Mouse (Mus musculus) adrenal gland, postnatal 10 days (tissue): ENCODE data around the gene Mtmr1. TPM values are rescaled to one million over a fixed set of nuclear protein-coding genes. Genes with fewer than 3 reads are reported as not detected.

Source experiments
- DNase-seq: peaks from one replicate; pipeline ENCODE4 v3.0.0; 2021; ENCODE audit warnings: mixed read lengths
- total RNA-seq, 2 experiments: library from RNA; stranded (reverse); gene quantifications; 2 replicates each; pipeline ENCODE4 v1.2.3; 2021

Mtmr1 gene
- total RNA-seq, 2 experiments from 2014 or later: 27.0 to 29.2 TPM

GRCm38 (mm10) chrX:71442916-71443315 is 78.4 kb downstream of the Mtmr1 start:
- no peak for DNase-seq

GRCm38 (mm10) chrX:71456078-71456737 is 91.6 kb downstream of the Mtmr1 start:
- no peak for DNase-seq

DNA sequence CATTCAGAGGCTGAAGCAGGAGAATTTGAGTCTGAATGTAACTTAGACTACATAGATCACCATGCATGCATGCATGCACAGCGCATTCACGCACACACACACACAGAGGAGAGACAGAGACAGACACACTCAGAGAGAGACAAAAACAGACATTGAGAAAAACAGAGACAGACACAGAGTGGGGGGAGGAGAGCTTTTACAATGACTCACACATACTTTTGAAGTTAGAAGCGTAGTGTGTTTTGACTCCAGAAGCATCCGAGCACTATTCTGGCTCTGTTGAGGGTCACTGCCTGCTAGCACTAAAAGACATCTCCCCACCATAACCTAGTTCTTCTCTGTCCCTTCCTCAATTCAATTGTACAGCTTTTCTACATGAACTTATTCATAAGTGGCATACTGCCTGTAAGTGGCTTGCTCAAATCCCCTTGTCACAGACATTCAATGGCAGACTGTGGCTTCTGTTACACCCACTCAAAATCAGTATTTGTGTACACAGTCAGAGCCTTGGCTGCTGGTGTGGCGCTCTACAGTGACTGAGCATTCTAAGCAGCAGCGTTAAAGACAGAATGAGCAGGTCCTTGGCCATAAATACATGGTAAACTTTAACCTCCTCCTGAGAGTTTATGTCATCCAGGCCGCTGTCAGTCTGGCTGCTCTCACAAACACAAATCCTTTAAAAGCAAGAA is 99.7 kb downstream of the Mtmr1 start:
- DNase-seq: peak; percentile 4

DNA sequence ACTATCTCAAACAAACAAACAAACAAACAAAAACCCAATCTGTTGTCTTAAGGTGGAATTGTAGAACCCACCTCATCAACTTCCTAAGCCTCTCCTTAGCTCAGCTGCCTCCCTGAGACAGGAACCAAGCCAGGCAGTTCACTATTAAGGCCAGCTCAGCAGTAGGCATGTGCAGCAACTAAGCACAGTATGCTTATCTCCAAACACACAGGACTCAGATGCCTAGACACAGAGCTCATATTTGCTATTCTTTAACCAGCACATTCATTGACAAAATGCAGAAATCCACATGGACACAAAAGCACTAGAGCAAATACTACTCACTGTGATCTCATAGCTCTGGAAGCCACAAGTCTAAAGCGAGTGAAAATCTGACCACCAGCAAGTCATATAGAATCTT is 100.9 kb downstream of the Mtmr1 start:
- DNase-seq: no peak

DNA sequence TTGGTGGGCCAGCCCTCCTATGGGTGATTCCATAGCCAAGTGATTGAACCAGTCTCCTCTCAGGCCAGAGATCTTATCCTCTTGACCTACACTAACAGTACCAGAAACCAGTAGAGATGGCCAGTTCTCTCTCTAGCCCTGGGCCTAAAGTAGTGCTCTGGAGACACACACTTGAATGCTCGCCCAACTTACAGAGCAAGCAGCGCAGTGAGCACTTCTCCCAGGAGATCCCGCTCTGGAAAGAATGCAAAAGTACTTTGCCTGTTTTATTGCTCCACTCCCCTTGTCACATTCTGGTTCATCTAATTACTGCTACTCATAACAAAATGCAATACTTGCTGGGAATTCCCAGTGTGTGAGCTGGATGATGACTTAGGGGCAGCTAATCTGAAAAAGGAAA is 102.9 kb downstream of the Mtmr1 start:
- peak; percentile 22 for DNase-seq

Other genes with a start within 250 kb of the Mtmr1 start
- 10 to 100 TPM; 18.2 to 32.6 TPM for gene Mtm1, start 154.0 kb upstream of the Mtmr1 start, total RNA-seq
- gene Cd99l2, start 128.1 kb downstream of the Mtmr1 start, total RNA-seq: 10 to 100 TPM; 54.1 to 55.6 TPM
- gene Hmgb3, start 191.2 kb downstream of the Mtmr1 start, total RNA-seq: 100 to 1,000 TPM; 121 to 151 TPM